Mouse (Mus musculus) embryonic facial prominence, embryonic 11.5 days (tissue): ENCODE results near the gene Scyl2. TPM values are rescaled to one million over a fixed set of nuclear protein-coding genes. Genes with fewer than 3 reads are reported as not detected.

Source experiments
- ATAC-seq: fragments of 200-750 bp; cut with Nextera tagmentation; replicated peaks from 2 replicates; pipeline ENCODE4 v1.8.0; 2017; ENCODE audit warnings: low read depth; ENCODE audit not compliant: insufficient number of reproducible peaks, low FRiP score, low TSS enrichment
- DNase-seq: peaks from one replicate; pipeline ENCODE4 v3.0.0-alpha.2; 2015; ENCODE audit warnings: low spot score
- H3K27ac ChIP-seq: fragments of 300-500 bp; sonication (generic); replicated peaks from 2 replicates; pipeline ENCODE4 v1.5.1; 2014; ENCODE audit warnings: mild to moderate bottlenecking, low read depth, low read length, control low read depth
- H3K27me3 ChIP-seq: fragments of 300-500 bp; sonication (generic); 2 replicates; pipeline ENCODE4 v1.6.1; 2014; ENCODE audit warnings: mild to moderate bottlenecking, low read length, moderate library complexity, mixed read lengths; ENCODE audit not compliant: control insufficient read depth, insufficient read depth
- H3K36me3 ChIP-seq: fragments of 300-500 bp; sonication (generic); replicated peaks from 2 replicates; pipeline ENCODE4 v1.6.1; 2014; ENCODE audit warnings: low read depth, mild to moderate bottlenecking, low read length, moderate library complexity, mixed read lengths; ENCODE audit not compliant: control insufficient read depth, insufficient read depth
- H3K4me1 ChIP-seq: fragments of 300-500 bp; sonication (generic); 2 replicates; pipeline ENCODE4 v1.6.1; 2014; ENCODE audit warnings: low read length, mixed read lengths; ENCODE audit not compliant: control insufficient read depth, insufficient read depth
- H3K4me2 ChIP-seq: fragments of 300-500 bp; sonication (generic); 2 replicates; pipeline ENCODE4 v1.6.1; 2014; ENCODE audit warnings: low read depth, mild to moderate bottlenecking, control low read depth, low read length, moderate library complexity
- H3K4me3 ChIP-seq: fragments of 300-500 bp; sonication (generic); 2 replicates; pipeline ENCODE4 v1.5.1; 2014; ENCODE audit warnings: low read depth, low read length, control low read depth
- H3K9ac ChIP-seq: fragments of 300-500 bp; sonication (generic); replicated peaks from 2 replicates; pipeline ENCODE4 v1.6.1; 2014; ENCODE audit warnings: mild to moderate bottlenecking, control low read depth, low read length
- H3K9me3 ChIP-seq: fragments of 300-500 bp; sonication (generic); replicated peaks from 2 replicates; pipeline ENCODE4 v1.6.1; 2016; ENCODE audit warnings: mild to moderate bottlenecking, low read length, inconsistent platforms, mixed read lengths; ENCODE audit not compliant: control insufficient read depth
- WGBS: fragments of 180-500 bp; shearing (Covaris S2); extraction: QIAGEN DNeasy Blood & Tissue Kit; methylation state at CpG from one replicate; pipeline ENCODE4 v1.1.7; 2014; 5-methylcytosine and 5-hydroxymethylcytosine counted together
- polyA plus RNA-seq: library from polyadenylated mRNA; unstranded; fragments of >200 nt; fragmentation: Nextera tagmentation; extraction: Ambion mirVana; gene quantifications from 2 replicates; pipeline ENCODE4 v1.2.1, GENCODE M21; 2014

The Scyl2 gene
- polyA plus RNA-seq, 1 experiment from 2014 or later: 30.6 TPM

DNA sequence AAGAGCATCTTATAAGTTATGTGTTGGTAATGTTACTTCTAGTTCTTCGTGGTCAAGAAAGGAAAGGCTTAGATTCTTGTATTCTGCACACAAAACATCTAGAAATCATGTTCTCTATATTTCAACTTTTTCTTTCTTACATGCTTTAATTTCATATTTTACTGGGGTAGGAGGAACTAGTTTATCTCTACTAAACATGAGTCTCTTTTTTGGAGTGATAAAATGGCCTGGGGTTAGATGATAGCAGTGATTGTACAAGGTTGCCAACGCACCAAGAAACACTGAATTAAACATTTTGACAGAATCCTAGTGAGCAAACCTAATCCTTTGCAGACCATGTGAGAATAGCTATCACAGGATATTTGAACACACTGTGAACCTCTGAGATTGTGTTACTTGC, 1.4 kb upstream of the Scyl2 start:
- H3K9ac ChIP-seq: no peak overlapping the region
- ATAC-seq (no peak), DNase-seq (no peak)
- no peaks in the 10 kb centered on the region for H3K4me1 ChIP-seq
- no peak overlapping the region for H3K4me2 ChIP-seq
- H3K4me3 ChIP-seq: no peak overlapping the region
- WGBS: 79% methylated on average over 2 of the region's 2 CpGs
- H3K9me3 ChIP-seq: no peaks in the 10 kb centered on the region
- H3K27ac ChIP-seq: no peak overlapping the region
- no peaks in the 10 kb centered on the region for H3K27me3 ChIP-seq
- no peaks in the 10 kb centered on the region for H3K36me3 ChIP-seq

- H3K4me1 ChIP-seq: no peaks in the 10 kb centered on the region
- ATAC-seq (peak; percentile 81; the same call in 1 of the 2 replicates), DNase-seq (peak; percentile 12)
- H3K27ac ChIP-seq: no peak overlapping the region
- H3K4me3 ChIP-seq: peak overlapping the region; percentile 99
- peak overlapping the region; percentile 63 for H3K4me2 ChIP-seq
- no peaks in the 10 kb centered on the region for H3K9me3 ChIP-seq
- no peaks in the 10 kb centered on the region for H3K27me3 ChIP-seq
- no peaks in the 10 kb centered on the region for H3K36me3 ChIP-seq
- peak overlapping the region; percentile 89 for H3K9ac ChIP-seq
- WGBS: under 1% methylated on average over 51 of the region's 51 CpGs
These were observed 520 bp downstream of the Scyl2 start for GRCm38 (mm10) chr10:89685391-89686138.

- no peaks in the 10 kb centered on the region for H3K9me3 ChIP-seq
- DNase-seq (no peak), ATAC-seq (no peak)
- H3K27ac ChIP-seq: no peak overlapping the region
- H3K4me2 ChIP-seq: no peak overlapping the region
- H3K4me3 ChIP-seq: no peak overlapping the region
- no peaks in the 10 kb centered on the region for H3K27me3 ChIP-seq
- WGBS: 78% methylated on average over 10 of the region's 10 CpGs
- no peaks in the 10 kb centered on the region for H3K36me3 ChIP-seq
- H3K4me1 ChIP-seq: no peaks in the 10 kb centered on the region
- no peak overlapping the region for H3K9ac ChIP-seq
These were observed 3.1 kb downstream of the Scyl2 start for GRCm38 (mm10) chr10:89682961-89683360.

DNA sequence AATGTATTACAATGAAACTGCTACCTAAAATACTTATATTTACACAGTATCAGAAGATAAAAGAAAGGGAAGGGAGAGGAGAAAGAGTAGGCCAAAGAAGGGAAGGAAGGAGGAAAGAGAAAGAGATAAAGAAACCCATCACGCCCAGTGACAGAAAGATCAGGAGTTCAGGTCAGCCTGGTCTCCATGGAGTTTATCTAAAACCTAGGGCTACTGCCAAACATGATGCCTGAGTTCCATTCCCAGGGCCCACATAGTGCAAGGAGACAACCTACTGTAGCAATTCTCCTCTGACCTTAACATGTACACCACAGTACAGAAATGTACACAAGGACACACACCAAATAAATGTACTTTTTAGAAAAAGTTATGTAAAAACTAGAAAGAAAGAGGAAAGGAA, 3.9 kb downstream of the Scyl2 start:
- no peak overlapping the region for H3K4me2 ChIP-seq
- no peak for ATAC-seq
- H3K27me3 ChIP-seq: no peaks in the 10 kb centered on the region
- no peaks in the 10 kb centered on the region for H3K9me3 ChIP-seq
- no peak for DNase-seq
- WGBS: 96% methylated on average over 1 of the region's 1 CpGs
- H3K9ac ChIP-seq: no peak overlapping the region
- H3K4me1 ChIP-seq: no peaks in the 10 kb centered on the region
- no peak overlapping the region for H3K4me3 ChIP-seq
- H3K27ac ChIP-seq: no peak overlapping the region
- no peaks in the 10 kb centered on the region for H3K36me3 ChIP-seq

DNA sequence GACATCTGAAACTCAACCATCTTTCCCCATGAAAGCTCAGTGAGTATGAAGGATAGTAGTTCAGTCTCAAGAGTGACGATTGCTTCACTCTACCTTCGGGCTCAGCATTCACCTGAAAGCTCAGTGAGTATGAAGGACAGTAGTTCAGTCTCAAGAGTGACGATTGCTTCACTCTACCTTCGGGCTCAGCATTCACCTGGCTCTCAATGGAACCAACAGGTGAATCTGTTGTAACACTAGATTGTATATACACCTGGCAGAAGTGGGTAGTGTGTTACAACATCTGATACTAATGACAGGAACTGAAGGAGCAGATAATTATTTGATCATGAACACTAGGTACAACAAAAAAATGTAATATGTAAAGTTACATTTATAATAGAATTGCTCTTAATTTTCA, 4.4 kb downstream of the Scyl2 start:
- WGBS: 91% methylated on average over 4 of the region's 4 CpGs
- H3K4me2 ChIP-seq: no peak overlapping the region
- no peak overlapping the region for H3K4me3 ChIP-seq
- H3K27ac ChIP-seq: no peak overlapping the region
- no peaks in the 10 kb centered on the region for H3K9me3 ChIP-seq
- ATAC-seq (no peak), DNase-seq (no peak)
- no peaks in the 10 kb centered on the region for H3K4me1 ChIP-seq
- H3K9ac ChIP-seq: no peak overlapping the region
- no peaks in the 10 kb centered on the region for H3K36me3 ChIP-seq
- H3K27me3 ChIP-seq: no peaks in the 10 kb centered on the region

DNA sequence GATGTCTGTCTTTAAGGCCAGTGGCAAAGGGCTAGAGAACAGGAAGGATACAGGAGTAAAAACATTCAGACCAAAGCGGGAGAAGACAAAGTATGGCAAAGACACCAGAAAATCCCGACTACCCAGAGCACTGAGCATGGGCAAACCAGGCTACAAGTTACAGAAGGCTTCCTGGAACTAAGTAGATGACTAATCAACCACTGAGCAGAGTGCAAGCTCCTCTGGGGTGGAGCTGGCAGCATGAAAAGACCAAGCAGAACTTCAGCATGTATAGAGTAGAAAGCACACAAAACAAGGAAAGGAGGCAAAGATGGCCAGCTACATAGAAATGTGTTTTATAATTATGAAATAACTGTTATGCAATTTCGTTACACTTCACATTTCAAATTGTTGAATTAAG, 5.6 kb downstream of the Scyl2 start:
- ATAC-seq (no peak), DNase-seq (no peak)
- Histone ChIP-seq H3K36me3 (no peaks in the 10 kb centered on the region), H3K4me3 (no peak overlapping the region), H3K9me3 (no peaks in the 10 kb centered on the region), H3K27me3 (no peaks in the 10 kb centered on the region), H3K9ac (no peak overlapping the region), H3K4me1 (no peaks in the 10 kb centered on the region), H3K4me2 (no peak overlapping the region), H3K27ac (no peak overlapping the region)
- WGBS: 93% methylated on average over 3 of the region's 3 CpGs

GRCm38 (mm10) chr10:89679448-89679847, 6.6 kb downstream of the Scyl2 start:
- no peak overlapping the region for H3K9ac ChIP-seq
- no peak overlapping the region for H3K4me2 ChIP-seq
- H3K9me3 ChIP-seq: no peaks in the 10 kb centered on the region
- ATAC-seq (no peak), DNase-seq (no peak)
- WGBS: 95% methylated on average over 1 of the region's 1 CpGs
- H3K27ac ChIP-seq: no peak overlapping the region
- H3K4me3 ChIP-seq: no peak overlapping the region
- H3K36me3 ChIP-seq: no peaks in the 10 kb centered on the region
- no peaks in the 10 kb centered on the region for H3K4me1 ChIP-seq
- H3K27me3 ChIP-seq: no peaks in the 10 kb centered on the region

DNA sequence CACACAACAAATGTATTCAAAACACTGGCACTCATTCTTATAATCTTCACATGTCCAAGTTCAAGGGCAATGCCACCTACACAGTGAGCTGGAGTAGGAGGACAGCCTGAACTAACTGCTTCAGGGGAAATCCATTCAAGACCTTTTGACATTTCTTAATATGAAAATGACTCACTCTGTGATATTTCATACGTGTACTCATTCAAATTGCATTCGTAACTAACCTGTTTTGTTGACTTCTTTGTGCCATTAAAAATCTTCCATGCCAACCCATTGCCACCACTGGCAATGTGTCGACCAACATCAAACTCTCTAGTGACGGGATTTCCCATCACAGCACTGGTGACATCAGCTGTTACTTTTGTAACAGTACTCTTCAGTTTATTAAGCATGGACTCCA, 8.0 kb downstream of the Scyl2 start:
- DNase-seq: no peak
- Histone ChIP-seq H3K9ac (no peak overlapping the region), H3K4me2 (no peak overlapping the region), H3K36me3 (no peaks in the 10 kb centered on the region), H3K27ac (no peak overlapping the region), H3K4me1 (no peaks in the 10 kb centered on the region), H3K4me3 (no peak overlapping the region), H3K27me3 (no peaks in the 10 kb centered on the region), H3K9me3 (no peaks in the 10 kb centered on the region)
- ATAC-seq: no peak
- WGBS: 85% methylated on average over 4 of the region's 4 CpGs
